Mouse (Mus musculus) liver, adult 2 months (tissue): ENCODE measurements around the gene Sirt1. TPM values are rescaled to one million over a fixed set of nuclear protein-coding genes. Genes with fewer than 3 reads are reported as not detected.
A peak's percentile ranks its signal among the peaks of the same experiment; 100 is the strongest.
"Not testable (repeated sequence)": the region's sequence is repeated elsewhere in the genome, so short reads cannot be mapped to it uniquely, and the experiment has no call there.

ENCODE experiments used
- DNase-seq: peaks from one replicate; pipeline ENCODE4 v3.0.0-alpha.2; 2011; ENCODE audit warnings: low read depth, low spot score; ENCODE audit errors: extremely low read depth
- H3K27ac ChIP-seq: fragments of 200-500 bp; replicated peaks from 2 replicates; pipeline ENCODE4 v1.5.1; 2012; ENCODE audit warnings: low read depth, mild to moderate bottlenecking, control low read depth, inconsistent platforms, low read length; ENCODE audit not compliant: insufficient read depth
- H3K27me3 ChIP-seq: fragments of 200-500 bp; 2 replicates; pipeline ENCODE4 v1.6.1; 2012; ENCODE audit warnings: mild to moderate bottlenecking, moderate library complexity, low read length, inconsistent platforms; ENCODE audit not compliant: control insufficient read depth, insufficient read depth
- H3K36me3 ChIP-seq: fragments of 200-500 bp; 2 replicates; pipeline ENCODE4 v1.6.1; 2012; ENCODE audit warnings: low read length, inconsistent platforms; ENCODE audit not compliant: control insufficient read depth, insufficient read depth
- H3K4me1 ChIP-seq: fragments of 200-500 bp; 2 replicates; pipeline ENCODE4 v1.6.1; 2011; ENCODE audit warnings: low read length; ENCODE audit not compliant: control insufficient read depth, insufficient read depth
- H3K4me3 ChIP-seq: fragments of 200-500 bp; 2 replicates; pipeline ENCODE4 v1.5.1; 2011; ENCODE audit warnings: low read depth, mild to moderate bottlenecking, control low read depth, low read length, moderate library complexity; ENCODE audit not compliant: insufficient read depth
- H3K79me2 ChIP-seq: fragments of 200-500 bp; 2 replicates; pipeline ENCODE4 v1.6.1; 2012; ENCODE audit warnings: inconsistent platforms, mild to moderate bottlenecking, low read length, moderate library complexity; ENCODE audit not compliant: control insufficient read depth, insufficient read depth
- H3K9ac ChIP-seq: fragments of 200-500 bp; 2 replicates; pipeline ENCODE4 v1.6.1; 2012; ENCODE audit warnings: low read depth, mild to moderate bottlenecking, control low read depth, inconsistent platforms, low read length
- CTCF ChIP-seq: fragments of 200-500 bp; IDR thresholded peaks from 2 replicates; pipeline ENCODE4 v1.5.1; 2011; ENCODE audit warnings: low read depth, low read length, control low read depth
- POLR2A ChIP-seq: fragments of 200-500 bp; IDR thresholded peaks from 2 replicates; pipeline ENCODE4 v1.6.1; 2011; ENCODE audit warnings: low read length, control low read depth; ENCODE audit not compliant: insufficient read depth; ENCODE audit errors: extremely low read depth
- WGBS: fragments of 180-500 bp; shearing (Covaris S2); methylation state at CpG from one replicate; pipeline ENCODE4 v1.1.7; 2018; 5-methylcytosine and 5-hydroxymethylcytosine counted together
- polyA plus RNA-seq: library from polyadenylated mRNA; depleted of rRNA; stranded (reverse); fragments of >200 nt; gene quantifications from 2 replicates; pipeline ENCODE4 v1.2.3, GENCODE M21; 2012
- total RNA-seq: library from RNA; depleted of rRNA; stranded (reverse); fragments of >200 nt; gene quantifications from 2 replicates; pipeline ENCODE4 v1.2.3, GENCODE M21; 2014

Gene Sirt1
- total and polyA plus RNA-seq, 2 experiments: 1.5 to 9.6 TPM

DNA sequence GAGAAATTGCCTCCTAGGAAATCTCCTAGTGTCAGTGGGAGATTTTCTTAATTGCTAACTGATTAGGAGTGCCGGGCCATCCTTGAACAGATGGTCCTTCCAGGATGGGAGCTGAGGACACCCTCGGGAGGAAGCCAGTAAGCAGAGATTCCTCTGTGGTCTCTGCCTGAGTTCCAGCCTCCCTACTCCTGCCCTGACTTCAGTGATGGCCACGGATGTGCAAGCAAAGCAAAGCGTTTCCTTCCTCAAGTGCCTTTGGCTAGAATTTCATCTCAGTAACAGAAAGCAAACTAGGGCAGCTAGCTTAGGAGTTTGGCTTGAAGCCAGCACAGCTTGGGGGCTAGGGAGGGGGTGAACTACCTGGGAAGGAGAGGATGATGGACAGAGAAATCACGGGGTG lies 35.6 kb upstream of the Sirt1 start:
- Histone ChIP-seq H3K36me3 (no peaks in the 10 kb centered on the region), H3K27me3 (no peaks in the 10 kb centered on the region), H3K79me2 (no peaks in the 10 kb centered on the region), H3K27ac (no peak overlapping the region), H3K4me1 (peaks cover 4% of the 10 kb centered on the region), H3K9ac (no peak overlapping the region), H3K4me3 (no peak overlapping the region)
- no peak for DNase-seq
- no peak for TF ChIP-seq CTCF
- TF ChIP-seq POLR2A: no peak
- WGBS: 71% methylated on average over 5 of the region's 5 CpGs

DNA sequence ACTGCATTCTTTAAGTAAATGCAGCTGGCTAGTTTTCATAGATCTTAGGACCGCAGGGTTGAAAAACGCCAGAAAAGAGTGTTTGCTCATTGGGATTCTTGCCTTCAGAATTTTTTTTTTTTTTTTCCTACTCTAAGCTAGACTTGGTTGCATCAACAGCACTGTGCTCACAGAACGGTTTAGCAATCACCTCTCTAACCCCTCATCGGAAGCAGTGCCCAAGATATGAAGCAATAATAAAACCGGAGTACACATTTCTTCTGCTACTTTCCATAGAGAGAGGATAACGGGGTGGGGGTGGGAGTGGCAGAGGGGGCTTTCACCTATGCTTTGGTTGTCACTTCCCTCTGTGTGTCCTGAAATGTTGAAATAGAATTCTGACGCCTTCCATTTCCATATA lies 34.3 kb upstream of the Sirt1 start:
- TF ChIP-seq CTCF: no peak
- TF ChIP-seq POLR2A: no peak
- no peaks in the 10 kb centered on the region for H3K36me3 ChIP-seq
- H3K79me2 ChIP-seq: no peaks in the 10 kb centered on the region
- 18% methylated on average over 7 of the region's 7 CpGs for WGBS
- H3K9ac ChIP-seq: no peak overlapping the region; the same call in 1 of the 2 replicates
- H3K4me3 ChIP-seq: no peak overlapping the region
- H3K27me3 ChIP-seq: no peaks in the 10 kb centered on the region
- peak overlapping the region; percentile 88 for H3K27ac ChIP-seq
- H3K4me1 ChIP-seq: peaks cover 4% of the 10 kb centered on the region
- peak; percentile 86 for DNase-seq

DNA sequence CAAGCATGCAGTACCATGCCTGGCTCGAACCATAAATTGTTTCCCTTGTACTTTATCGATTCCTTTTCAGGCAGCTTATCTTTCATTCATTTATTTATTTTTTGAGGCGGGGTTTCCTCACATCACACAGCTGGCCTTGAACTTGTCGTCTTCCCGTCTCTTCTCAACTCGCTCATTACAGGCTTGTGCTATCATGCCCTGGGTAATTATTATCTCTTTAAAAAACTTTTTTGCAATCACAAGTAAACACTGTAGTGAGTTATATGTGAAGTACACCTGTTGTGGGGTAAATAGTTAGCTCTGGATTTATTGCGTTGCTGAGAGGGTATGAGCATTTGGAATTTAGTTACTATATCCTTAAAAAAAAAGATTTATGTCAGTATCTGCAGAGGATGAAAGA lies 33.8 kb upstream of the Sirt1 start:
- no peak overlapping the region for H3K9ac ChIP-seq
- H3K27ac ChIP-seq: peak overlapping the region; percentile 88
- TF ChIP-seq CTCF: no peak
- no peak for TF ChIP-seq POLR2A
- H3K4me3 ChIP-seq: no peak overlapping the region
- H3K27me3 ChIP-seq: no peaks in the 10 kb centered on the region
- H3K79me2 ChIP-seq: no peaks in the 10 kb centered on the region
- peaks cover 5% of the 10 kb centered on the region for H3K4me1 ChIP-seq
- H3K36me3 ChIP-seq: no peaks in the 10 kb centered on the region
- peak; percentile 95 for DNase-seq
- WGBS: 13% methylated on average over 7 of the region's 7 CpGs

- WGBS: 79% methylated on average over 17 of the region's 17 CpGs
Measured at GRCm38 (mm10) chr10:63412756-63413155, 31.3 kb upstream of the Sirt1 start.

GRCm38 (mm10) chr10:63411674-63412073 lies 30.2 kb upstream of the Sirt1 start:
- 93% methylated on average over 6 of the region's 7 CpGs for WGBS
- H3K4me1 ChIP-seq, H3K27ac ChIP-seq, H3K9ac ChIP-seq, H3K79me2 ChIP-seq, H3K36me3 ChIP-seq, H3K27me3 ChIP-seq, H3K4me3 ChIP-seq, DNase-seq: not testable (repeated sequence)

More at GRCm38 (mm10) chr10:63412756-63413155, 31.3 kb upstream of the Sirt1 start:
- Histone ChIP-seq H3K27me3 (no peaks in the 10 kb centered on the region), H3K27ac (no peak overlapping the region), H3K79me2 (no peaks in the 10 kb centered on the region), H3K9ac (no peak overlapping the region), H3K4me1 (peaks cover 9% of the 10 kb centered on the region), H3K4me3 (no peak overlapping the region), H3K36me3 (0 out of 2 replicates have a peak, but pooled peaks cover 2% of the 10 kb centered on the region)
- DNase-seq: no peak
- TF ChIP-seq CTCF: no peak
- no peak for TF ChIP-seq POLR2A

- TF ChIP-seq CTCF (no peak), POLR2A (no peak)
- Histone ChIP-seq H3K36me3 (0 out of 2 replicates have a peak, but pooled peaks cover 2% of the 10 kb centered on the region), H3K27me3 (no peaks in the 10 kb centered on the region), H3K27ac (no peak overlapping the region), H3K9ac (no peak overlapping the region), H3K4me1 (peaks cover 4% of the 10 kb centered on the region), H3K4me3 (no peak overlapping the region), H3K79me2 (no peaks in the 10 kb centered on the region)
- DNase-seq: peak; percentile 56
- WGBS: 20% methylated on average over 16 of the region's 16 CpGs
Measured at GRCm38 (mm10) chr10:63410162-63410956, 28.9 kb upstream of the Sirt1 start.
